Mouse (Mus musculus) midbrain, embryonic 12.5 days (tissue): ENCODE data around the gene Crygd. TPM values are rescaled to one million over a fixed set of nuclear protein-coding genes. Genes with fewer than 3 reads are reported as not detected.
"Not testable (repeated sequence)": the region's sequence is repeated elsewhere in the genome, so short reads cannot be mapped to it uniquely, and the experiment has no call there.

ENCODE experiments used
- ATAC-seq: fragments of 200-750 bp; cut with Nextera tagmentation; 2 replicates; pipeline ENCODE4 v1.8.0; 2017; ENCODE audit warnings: low read depth, moderate TSS enrichment, moderate library complexity; ENCODE audit not compliant: low FRiP score
- H3K27ac ChIP-seq: fragments of 300-500 bp; sonication (generic); replicated peaks from 2 replicates; pipeline ENCODE4 v1.5.1; 2016; ENCODE audit warnings: mild to moderate bottlenecking
- H3K27me3 ChIP-seq: fragments of 300-500 bp; sonication (generic); 2 replicates; pipeline ENCODE4 v1.6.1; 2016; ENCODE audit warnings: mild to moderate bottlenecking
- H3K36me3 ChIP-seq: fragments of 300-500 bp; sonication (generic); 2 replicates; pipeline ENCODE4 v1.6.1; 2016
- H3K4me1 ChIP-seq: fragments of 300-500 bp; sonication (generic); 2 replicates; pipeline ENCODE4 v1.6.1; 2016
- H3K4me2 ChIP-seq: fragments of 300-500 bp; sonication (generic); replicated peaks from 2 replicates; pipeline ENCODE4 v1.6.1; 2016; ENCODE audit warnings: mild to moderate bottlenecking, moderate library complexity
- H3K4me3 ChIP-seq: fragments of 300-500 bp; sonication (generic); 2 replicates; pipeline ENCODE4 v1.5.1; 2016; ENCODE audit warnings: mild to moderate bottlenecking
- H3K9ac ChIP-seq: fragments of 300-500 bp; sonication (generic); replicated peaks from 2 replicates; pipeline ENCODE4 v1.6.1; 2016; ENCODE audit warnings: mild to moderate bottlenecking, moderate library complexity
- H3K9me3 ChIP-seq: fragments of 300-500 bp; sonication (generic); 2 replicates; pipeline ENCODE4 v1.6.1; 2016; ENCODE audit warnings: mild to moderate bottlenecking
- WGBS: fragments of 180-500 bp; shearing (Covaris S2); methylation state at CpG from one replicate; pipeline ENCODE4 v1.1.7; 2016; 5-methylcytosine and 5-hydroxymethylcytosine counted together
- polyA plus RNA-seq: library from polyadenylated mRNA; unstranded; fragments of >200 nt; fragmentation: Nextera tagmentation; extraction: Ambion mirVana; gene quantifications from 2 replicates; pipeline ENCODE4 v1.2.1, GENCODE M21; 2016

Gene Crygd
- polyA plus RNA-seq, 1 experiment from 2014 or later = not detected

GRCm38 (mm10) chr1:65082188-65082587 is 18.9 kb upstream of the Crygd start, which contains the start of gene Crygb:
Crygb (minus strand) TSS chr1:65082288.
- ATAC-seq = no peak
- H3K27me3 ChIP-seq = no peaks in the 10 kb centered on the region
- H3K4me3 ChIP-seq = no peak within 1 kb of the TSS
- H3K9ac ChIP-seq = no peak within 1 kb of the TSS
- no peaks in the 10 kb centered on the region for H3K9me3 ChIP-seq
- 24% methylated on average over 7 of the region's 7 CpGs for WGBS
- no peak within 1 kb of the TSS for H3K27ac ChIP-seq
- H3K36me3 ChIP-seq = no peaks in the 10 kb centered on the region
- no peak within 1 kb of the TSS for H3K4me2 ChIP-seq
- H3K4me1 ChIP-seq = 0 out of 2 replicates have a peak, but pooled peaks cover 2% of the 10 kb centered on the region

- WGBS = 25% methylated on average over 5 of the region's 5 CpGs
- no peak for ATAC-seq
Measured at GRCm38 (mm10) chr1:65075607-65076006, 12.4 kb upstream of the Crygd start.

GRCm38 (mm10) chr1:65073589-65073988 is 10.3 kb upstream of the Crygd start, which contains the start of gene Crygc:
Crygc (minus strand) TSS chr1:65073689.
- no peak for ATAC-seq
- no peaks in the 10 kb centered on the region for H3K4me1 ChIP-seq
- WGBS = 57% methylated on average over 6 of the region's 6 CpGs
- no peak within 1 kb of the TSS for H3K4me3 ChIP-seq
- H3K36me3 ChIP-seq = no peaks in the 10 kb centered on the region
- no peak within 1 kb of the TSS for H3K4me2 ChIP-seq
- no peak within 1 kb of the TSS for H3K27ac ChIP-seq
- H3K9me3 ChIP-seq = no peaks in the 10 kb centered on the region
- H3K9ac ChIP-seq = no peak within 1 kb of the TSS
- no peaks in the 10 kb centered on the region for H3K27me3 ChIP-seq

More at GRCm38 (mm10) chr1:65075607-65076006, 12.4 kb upstream of the Crygd start:
- Histone ChIP-seq H3K27ac (no peak overlapping the region), H3K4me3 (no peak overlapping the region), H3K27me3 (no peaks in the 10 kb centered on the region), H3K4me1 (no peaks in the 10 kb centered on the region), H3K4me2 (no peak overlapping the region), H3K9ac (no peak overlapping the region), H3K9me3 (no peaks in the 10 kb centered on the region), H3K36me3 (no peaks in the 10 kb centered on the region)

- Histone ChIP-seq H3K27ac (no peak overlapping the region), H3K9ac (no peak overlapping the region), H3K4me3 (no peak overlapping the region), H3K9me3 (no peaks in the 10 kb centered on the region), H3K27me3 (no peaks in the 10 kb centered on the region), H3K4me2 (no peak overlapping the region), H3K36me3 (no peaks in the 10 kb centered on the region), H3K4me1 (no peaks in the 10 kb centered on the region)
- no peak for ATAC-seq
Measured at GRCm38 (mm10) chr1:65067842-65068241, 4.6 kb upstream of the Crygd start.

GRCm38 (mm10) chr1:65064201-65064600 is 949 bp upstream of the Crygd start:
- Histone ChIP-seq H3K9me3 (no peaks in the 10 kb centered on the region), H3K27me3 (no peaks in the 10 kb centered on the region), H3K4me1 (no peaks in the 10 kb centered on the region), H3K9ac (no peak overlapping the region), H3K36me3 (no peaks in the 10 kb centered on the region), H3K27ac (no peak overlapping the region), H3K4me3 (no peak overlapping the region), H3K4me2 (no peak overlapping the region)
- no peak for ATAC-seq
- WGBS = 86% methylated on average over 15 of the region's 15 CpGs

DNA sequence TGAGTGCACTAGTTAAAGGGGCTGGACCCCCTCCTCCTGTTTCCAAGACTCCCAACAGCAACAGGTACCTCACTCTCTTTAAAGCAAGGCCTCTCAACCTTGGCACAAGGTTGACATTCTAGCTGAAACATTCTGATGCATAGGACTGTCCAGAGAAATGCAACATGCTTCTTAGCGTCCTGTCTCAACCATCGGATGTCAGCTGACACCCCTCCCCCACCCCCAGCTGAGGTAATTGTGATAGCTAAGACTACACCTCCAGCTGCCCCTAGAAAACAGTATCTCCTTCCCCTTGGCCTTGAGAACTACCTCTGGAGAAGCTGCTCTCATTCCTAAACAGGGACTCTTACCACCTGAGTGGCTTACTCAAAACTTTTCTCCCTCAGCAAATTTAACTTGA is 11.1 kb downstream of the Crygd start:
- 0 out of 2 replicates have a peak, but pooled peaks cover 3% of the 10 kb centered on the region for H3K4me1 ChIP-seq
- no peak overlapping the region for H3K4me2 ChIP-seq
- ATAC-seq = no peak
- WGBS = 37% methylated on average over 2 of the region's 2 CpGs
- H3K27me3 ChIP-seq = no peaks in the 10 kb centered on the region
- no peak overlapping the region for H3K4me3 ChIP-seq
- H3K27ac ChIP-seq = no peak overlapping the region
- no peaks in the 10 kb centered on the region for H3K9me3 ChIP-seq
- no peaks in the 10 kb centered on the region for H3K36me3 ChIP-seq
- H3K9ac ChIP-seq = no peak overlapping the region

DNA sequence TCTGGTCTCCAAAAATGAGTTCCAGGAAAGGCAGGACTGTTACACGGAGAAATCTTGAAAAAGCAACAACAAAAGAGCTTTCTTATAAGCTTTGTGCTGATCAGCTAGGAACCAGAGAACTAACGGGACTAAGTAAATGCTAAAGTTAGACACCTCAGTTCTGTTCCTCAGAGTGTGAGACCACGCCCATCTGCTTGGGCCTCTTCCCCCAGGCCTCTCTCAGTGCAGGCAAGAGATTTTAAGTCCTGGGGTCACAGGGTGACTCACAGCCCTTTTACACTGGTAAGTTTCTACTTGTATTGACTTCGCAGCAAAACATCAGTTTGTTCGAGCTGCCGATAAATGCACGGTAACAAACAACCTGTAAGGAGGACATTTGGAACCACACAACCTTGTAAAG is 11.6 kb downstream of the Crygd start:
- Histone ChIP-seq H3K27ac (no peak overlapping the region), H3K9me3 (no peaks in the 10 kb centered on the region), H3K4me1 (0 out of 2 replicates have a peak, but pooled peaks cover 3% of the 10 kb centered on the region), H3K4me3 (no peak overlapping the region), H3K9ac (no peak overlapping the region), H3K27me3 (no peaks in the 10 kb centered on the region), H3K4me2 (no peak overlapping the region), H3K36me3 (no peaks in the 10 kb centered on the region)
- 67% methylated on average over 7 of the region's 7 CpGs for WGBS
- ATAC-seq = no peak

DNA sequence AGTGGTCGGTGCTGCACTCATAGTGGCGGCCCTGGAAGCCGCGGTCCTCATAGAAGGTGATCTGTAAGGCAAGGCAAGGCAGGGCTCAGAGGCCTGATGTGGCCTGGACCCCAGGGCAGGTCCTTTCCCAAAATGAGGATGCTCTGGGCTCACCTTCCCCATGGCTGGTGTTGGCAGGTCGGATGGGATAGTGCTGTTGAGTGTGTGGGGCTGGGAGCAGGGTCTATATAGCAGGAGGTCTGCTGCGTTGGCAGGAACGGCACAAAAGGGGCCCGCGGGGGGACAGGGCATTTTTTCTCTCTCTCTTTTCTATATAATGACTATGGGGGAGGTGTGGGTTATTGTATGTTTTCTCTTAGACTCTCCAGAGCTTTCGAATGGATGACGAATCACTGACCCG is 12.3 kb downstream of the Crygd start, which contains the start of gene Cryge:
TSS of gene Cryge (minus strand) at position 198 of the 400 bp plus-strand sequence.
- not testable (repeated sequence) for H3K36me3 ChIP-seq, H3K4me1 ChIP-seq, H3K9ac ChIP-seq, H3K4me2 ChIP-seq, ATAC-seq, H3K9me3 ChIP-seq, H3K27ac ChIP-seq, H3K4me3 ChIP-seq, H3K27me3 ChIP-seq
- 43% methylated on average over 8 of the region's 12 CpGs for WGBS

GRCm38 (mm10) chr1:65048781-65049180 is 14.5 kb downstream of the Crygd start:
- Histone ChIP-seq H3K27ac (no peak overlapping the region), H3K36me3 (no peaks in the 10 kb centered on the region), H3K4me3 (no peak overlapping the region), H3K9me3 (no peaks in the 10 kb centered on the region), H3K27me3 (no peaks in the 10 kb centered on the region), H3K4me1 (0 out of 2 replicates have a peak, but pooled peaks cover 3% of the 10 kb centered on the region), H3K4me2 (no peak overlapping the region), H3K9ac (no peak overlapping the region)
- 57% methylated on average over 12 of the region's 12 CpGs for WGBS
- no peak for ATAC-seq

GRCm38 (mm10) chr1:65046401-65047109 is 16.7 kb downstream of the Crygd start:
- no peak for ATAC-seq
- Histone ChIP-seq H3K27ac (no peak overlapping the region), H3K4me3 (no peak overlapping the region), H3K9ac (no peak overlapping the region), H3K9me3 (no peaks in the 10 kb centered on the region), H3K4me2 (no peak overlapping the region), H3K4me1 (0 out of 2 replicates have a peak, but pooled peaks cover under 1% of the 10 kb centered on the region), H3K36me3 (no peaks in the 10 kb centered on the region), H3K27me3 (no peaks in the 10 kb centered on the region)
- 43% methylated on average over 8 of the region's 8 CpGs for WGBS

- ATAC-seq = no peak
- no peak overlapping the region for H3K27ac ChIP-seq
- no peaks in the 10 kb centered on the region for H3K9me3 ChIP-seq
- H3K9ac ChIP-seq = no peak overlapping the region
- no peak overlapping the region for H3K4me2 ChIP-seq
- no peaks in the 10 kb centered on the region for H3K4me1 ChIP-seq
- no peak overlapping the region for H3K4me3 ChIP-seq
- H3K27me3 ChIP-seq = no peaks in the 10 kb centered on the region
- H3K36me3 ChIP-seq = no peaks in the 10 kb centered on the region
- 91% methylated on average over 2 of the region's 2 CpGs for WGBS
Measured at GRCm38 (mm10) chr1:65043433-65043832, 19.8 kb downstream of the Crygd start.

DNA sequence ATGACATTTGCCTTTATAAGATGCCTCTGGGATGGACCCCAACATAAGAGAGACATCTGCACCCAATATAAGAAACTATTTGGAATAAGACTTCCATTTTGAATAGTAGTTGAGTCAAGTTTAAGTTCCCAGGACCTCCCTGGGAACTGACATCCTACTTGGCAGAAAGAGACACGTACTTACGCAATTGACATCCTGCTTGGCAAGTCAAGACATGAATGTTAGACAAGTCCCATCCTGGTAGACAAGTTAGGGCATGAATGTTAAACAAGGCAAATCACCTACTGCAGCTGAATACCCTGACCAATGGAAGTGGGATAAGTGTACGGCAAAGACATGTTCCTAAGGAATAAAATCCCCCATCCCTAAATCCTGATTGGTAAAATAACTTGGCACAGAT is 21.4 kb downstream of the Crygd start:
- 92% methylated on average over 3 of the region's 3 CpGs for WGBS

More for the DNA sequence above, 21.4 kb downstream of the Crygd start:
- Histone ChIP-seq H3K4me1 (no peaks in the 10 kb centered on the region), H3K9me3 (no peaks in the 10 kb centered on the region), H3K9ac (no peak overlapping the region), H3K27ac (no peak overlapping the region), H3K36me3 (no peaks in the 10 kb centered on the region), H3K27me3 (no peaks in the 10 kb centered on the region), H3K4me2 (no peak overlapping the region), H3K4me3 (no peak overlapping the region)
- ATAC-seq = no peak
